Mouse (Mus musculus) limb, embryonic 12.5 days (tissue): ENCODE measurements around the gene Tead1. TPM values are rescaled to one million over a fixed set of nuclear protein-coding genes. Genes with fewer than 3 reads are reported as not detected.

Experiments used
- ATAC-seq: fragments of 200-750 bp; cut with Nextera tagmentation; 2 replicates; pipeline ENCODE4 v1.8.0; 2017; ENCODE audit warnings: low read depth, moderate TSS enrichment; ENCODE audit not compliant: insufficient number of reproducible peaks, insufficient read depth, low FRiP score, low TSS enrichment
- H3K27ac ChIP-seq: fragments of 300-500 bp; sonication (generic); 2 replicates; pipeline ENCODE4 v1.5.1; 2016; ENCODE audit warnings: mild to moderate bottlenecking, moderate library complexity
- H3K27me3 ChIP-seq: fragments of 300-500 bp; sonication (generic); 2 replicates; pipeline ENCODE4 v1.6.1; 2016; ENCODE audit warnings: mild to moderate bottlenecking, moderate library complexity
- H3K36me3 ChIP-seq: fragments of 300-500 bp; sonication (generic); 2 replicates; pipeline ENCODE4 v1.6.1; 2016; ENCODE audit warnings: mild to moderate bottlenecking, moderate library complexity
- H3K4me1 ChIP-seq: fragments of 300-500 bp; sonication (generic); replicated peaks from 2 replicates; pipeline ENCODE4 v1.6.1; 2016
- H3K4me2 ChIP-seq: fragments of 300-500 bp; sonication (generic); 2 replicates; pipeline ENCODE4 v1.6.1; 2016; ENCODE audit warnings: mild to moderate bottlenecking, moderate library complexity
- H3K4me3 ChIP-seq: fragments of 300-500 bp; sonication (generic); replicated peaks from 2 replicates; pipeline ENCODE4 v1.5.1; 2016; ENCODE audit warnings: mild to moderate bottlenecking
- H3K9ac ChIP-seq: fragments of 300-500 bp; sonication (generic); replicated peaks from 2 replicates; pipeline ENCODE4 v1.6.1; 2016; ENCODE audit warnings: mild to moderate bottlenecking, moderate library complexity
- H3K9me3 ChIP-seq: fragments of 300-500 bp; sonication (generic); 2 replicates; pipeline ENCODE4 v1.6.1; 2016; ENCODE audit warnings: mild to moderate bottlenecking, moderate library complexity
- WGBS: fragments of 180-500 bp; shearing (Covaris S2); methylation state at CpG from one replicate; pipeline ENCODE4 v1.1.7; 2016; 5-methylcytosine and 5-hydroxymethylcytosine counted together
- polyA plus RNA-seq: library from polyadenylated mRNA; unstranded; fragments of >200 nt; fragmentation: Nextera tagmentation; extraction: Ambion mirVana; gene quantifications from 2 replicates; pipeline ENCODE4 v1.2.1, GENCODE M21; 2016

Gene Tead1
- polyA plus RNA-seq, 1 experiment from 2014 or later, result 43.6 TPM

GRCm38 (mm10) chr7:112838131-112838530 lies 159.0 kb downstream of the Tead1 start:
- 88% methylated on average over 6 of the region's 6 CpGs for WGBS
- H3K4me1 ChIP-seq, result peaks cover 35% of the 10 kb centered on the region

GRCm38 (mm10) chr7:112840351-112840750 lies 161.2 kb downstream of the Tead1 start:
- no peak overlapping the region for H3K4me3 ChIP-seq
- no peak overlapping the region for H3K27ac ChIP-seq
- no peak overlapping the region for H3K9ac ChIP-seq
- ATAC-seq, result no peak
- no peaks in the 10 kb centered on the region for H3K27me3 ChIP-seq
- peaks cover 29% of the 10 kb centered on the region for H3K4me1 ChIP-seq
- no peaks in the 10 kb centered on the region for H3K9me3 ChIP-seq
- peaks cover 4% of the 10 kb centered on the region; the same call in 1 of the 2 replicates for H3K36me3 ChIP-seq
- H3K4me2 ChIP-seq, result no peak overlapping the region
- WGBS, result 51% methylated on average over 7 of the region's 7 CpGs

More at GRCm38 (mm10) chr7:112838131-112838530, 159.0 kb downstream of the Tead1 start:
- Histone ChIP-seq H3K27me3 (no peaks in the 10 kb centered on the region), H3K36me3 (peaks cover 4% of the 10 kb centered on the region; the same call in 1 of the 2 replicates), H3K9ac (no peak overlapping the region), H3K27ac (no peak overlapping the region), H3K9me3 (no peaks in the 10 kb centered on the region), H3K4me3 (no peak overlapping the region), H3K4me2 (no peak overlapping the region)
- no peak for ATAC-seq

GRCm38 (mm10) chr7:112840890-112841289 lies 161.8 kb downstream of the Tead1 start:
- H3K36me3 ChIP-seq, result peaks cover 4% of the 10 kb centered on the region; the same call in 1 of the 2 replicates
- H3K9ac ChIP-seq, result no peak overlapping the region
- no peak overlapping the region for H3K4me3 ChIP-seq
- H3K27me3 ChIP-seq, result no peaks in the 10 kb centered on the region
- peaks cover 29% of the 10 kb centered on the region for H3K4me1 ChIP-seq
- 61% methylated on average over 8 of the region's 8 CpGs for WGBS
- H3K9me3 ChIP-seq, result no peaks in the 10 kb centered on the region
- ATAC-seq, result no peak
- H3K4me2 ChIP-seq, result no peak overlapping the region
- no peak overlapping the region for H3K27ac ChIP-seq

GRCm38 (mm10) chr7:112841484-112841883 lies 162.4 kb downstream of the Tead1 start:
- H3K4me2 ChIP-seq, result peak overlapping the region; percentile 37; the same call in 1 of the 2 replicates
- no peak overlapping the region for H3K4me3 ChIP-seq

GRCm38 (mm10) chr7:112841886-112842285 lies 162.8 kb downstream of the Tead1 start:
- H3K4me2 ChIP-seq, result peak overlapping the region; percentile 37
- H3K27me3 ChIP-seq, result no peaks in the 10 kb centered on the region
- H3K9ac ChIP-seq, result no peak overlapping the region
- 28% methylated on average over 9 of the region's 9 CpGs for WGBS
- H3K4me3 ChIP-seq, result no peak overlapping the region
- peak; percentile 26; the same call in 1 of the 2 replicates for ATAC-seq
- no peaks in the 10 kb centered on the region for H3K9me3 ChIP-seq
- H3K36me3 ChIP-seq, result peaks cover 6% of the 10 kb centered on the region; the same call in 1 of the 2 replicates
- H3K27ac ChIP-seq, result peak overlapping the region; percentile 69
- H3K4me1 ChIP-seq, result peaks cover 29% of the 10 kb centered on the region

More at GRCm38 (mm10) chr7:112841484-112841883, 162.4 kb downstream of the Tead1 start:
- peak overlapping the region; percentile 69 for H3K27ac ChIP-seq
- no peaks in the 10 kb centered on the region for H3K27me3 ChIP-seq
- H3K36me3 ChIP-seq, result peaks cover 4% of the 10 kb centered on the region; the same call in 1 of the 2 replicates
- 39% methylated on average over 8 of the region's 8 CpGs for WGBS
- peaks cover 29% of the 10 kb centered on the region for H3K4me1 ChIP-seq
- no peak overlapping the region for H3K9ac ChIP-seq
- no peak for ATAC-seq
- H3K9me3 ChIP-seq, result no peaks in the 10 kb centered on the region

GRCm38 (mm10) chr7:112851281-112851744 lies 172.2 kb downstream of the Tead1 start:
- ATAC-seq, result no peak
- no peaks in the 10 kb centered on the region for H3K9me3 ChIP-seq
- no peak overlapping the region for H3K4me2 ChIP-seq
- no peaks in the 10 kb centered on the region for H3K27me3 ChIP-seq
- peaks cover 27% of the 10 kb centered on the region; the same call in 1 of the 2 replicates for H3K36me3 ChIP-seq
- no peak overlapping the region; the same call in 1 of the 2 replicates for H3K27ac ChIP-seq
- H3K4me1 ChIP-seq, result peaks cover 56% of the 10 kb centered on the region
- 45% methylated on average over 8 of the region's 8 CpGs for WGBS
- H3K9ac ChIP-seq, result no peak overlapping the region
- H3K4me3 ChIP-seq, result no peak overlapping the region

GRCm38 (mm10) chr7:112852149-112852839 lies 173.2 kb downstream of the Tead1 start:
- Histone ChIP-seq H3K27ac (no peak overlapping the region), H3K9ac (no peak overlapping the region), H3K4me3 (no peak overlapping the region), H3K36me3 (peaks cover 21% of the 10 kb centered on the region; the same call in 1 of the 2 replicates), H3K4me2 (no peak overlapping the region), H3K4me1 (peaks cover 57% of the 10 kb centered on the region), H3K9me3 (no peaks in the 10 kb centered on the region), H3K27me3 (no peaks in the 10 kb centered on the region)
- 61% methylated on average over 7 of the region's 7 CpGs for WGBS
- 0 out of 2 replicates have a peak, but pooled peaks have one; percentile 29 for ATAC-seq

- no peaks in the 10 kb centered on the region for H3K27me3 ChIP-seq
- no peak overlapping the region for H3K4me2 ChIP-seq
- no peak overlapping the region for H3K27ac ChIP-seq
- no peak overlapping the region for H3K9ac ChIP-seq
- peaks cover 52% of the 10 kb centered on the region for H3K4me1 ChIP-seq
- H3K36me3 ChIP-seq, result peaks cover 31% of the 10 kb centered on the region; the same call in 1 of the 2 replicates
- ATAC-seq, result no peak; the same call in 1 of the 2 replicates
- H3K4me3 ChIP-seq, result no peak overlapping the region
- H3K9me3 ChIP-seq, result no peaks in the 10 kb centered on the region
- WGBS, result 72% methylated on average over 4 of the region's 4 CpGs
These were observed 174.7 kb downstream of the Tead1 start for GRCm38 (mm10) chr7:112853857-112854256.

- 26% methylated on average over 5 of the region's 5 CpGs for WGBS
- Histone ChIP-seq H3K9me3 (no peaks in the 10 kb centered on the region), H3K36me3 (peaks cover 28% of the 10 kb centered on the region; the same call in 1 of the 2 replicates), H3K9ac (no peak overlapping the region), H3K4me1 (peaks cover 52% of the 10 kb centered on the region), H3K4me3 (no peak overlapping the region), H3K27ac (0 out of 2 replicates have a peak overlapping the region, but pooled peaks have one; percentile 0), H3K27me3 (no peaks in the 10 kb centered on the region), H3K4me2 (no peak overlapping the region)
- no peak for ATAC-seq
These were observed 175.4 kb downstream of the Tead1 start for GRCm38 (mm10) chr7:112854516-112854915.

- no peak for ATAC-seq
- H3K9me3 ChIP-seq, result no peaks in the 10 kb centered on the region
- H3K4me3 ChIP-seq, result no peak overlapping the region
- H3K36me3 ChIP-seq, result peaks cover 25% of the 10 kb centered on the region
- H3K9ac ChIP-seq, result no peak overlapping the region
- no peak overlapping the region for H3K27ac ChIP-seq
- H3K27me3 ChIP-seq, result no peaks in the 10 kb centered on the region
- H3K4me2 ChIP-seq, result no peak overlapping the region
- WGBS, result 90% methylated on average over 6 of the region's 6 CpGs
- peaks cover 52% of the 10 kb centered on the region for H3K4me1 ChIP-seq
These were observed 176.3 kb downstream of the Tead1 start for GRCm38 (mm10) chr7:112855419-112855818.

GRCm38 (mm10) chr7:112856121-112856571 lies 177.0 kb downstream of the Tead1 start:
- no peak overlapping the region for H3K4me2 ChIP-seq
- no peak for ATAC-seq
- H3K27me3 ChIP-seq, result no peaks in the 10 kb centered on the region
- no peaks in the 10 kb centered on the region for H3K9me3 ChIP-seq
- peaks cover 50% of the 10 kb centered on the region for H3K4me1 ChIP-seq
- H3K36me3 ChIP-seq, result peaks cover 25% of the 10 kb centered on the region
- WGBS, result 37% methylated on average over 7 of the region's 7 CpGs
- no peak overlapping the region for H3K4me3 ChIP-seq
- H3K27ac ChIP-seq, result 0 out of 2 replicates have a peak overlapping the region, but pooled peaks have one; percentile 50
- no peak overlapping the region for H3K9ac ChIP-seq
